Mouse (Mus musculus) bone marrow macrophage, adult 2 months (primary cell): ENCODE measurements around the gene Lbhd1. TPM values are rescaled to one million over a fixed set of nuclear protein-coding genes. Genes with fewer than 3 reads are reported as not detected.
"Not testable (repeated sequence)": the region's sequence is repeated elsewhere in the genome, so short reads cannot be mapped to it uniquely, and the experiment has no call there.

Experiments used
- H3K27ac ChIP-seq: 2 replicates; pipeline ENCODE4 v1.5.1; 2012; ENCODE audit warnings: low read depth, low read length; ENCODE audit not compliant: insufficient read depth
- H3K4me1 ChIP-seq: 2 replicates; pipeline ENCODE4 v1.6.1; 2012; ENCODE audit warnings: low read length; ENCODE audit not compliant: control insufficient read depth, insufficient read depth
- H3K4me3 ChIP-seq: 2 replicates; pipeline ENCODE4 v1.5.1; 2012; ENCODE audit warnings: mild to moderate bottlenecking, low read length, moderate library complexity; ENCODE audit not compliant: insufficient read depth
- CTCF ChIP-seq: IDR thresholded peaks from 2 replicates; pipeline ENCODE4 v1.5.1; 2012; ENCODE audit warnings: low read depth, mild to moderate bottlenecking, low read length, moderate library complexity
- POLR2A ChIP-seq: IDR thresholded peaks from 2 replicates; pipeline ENCODE4 v1.6.1; 2012; ENCODE audit warnings: mild to moderate bottlenecking, low read depth, low read length, borderline replicate concordance
- polyA plus RNA-seq: library from polyadenylated mRNA; stranded (reverse); fragments of >200 nt; gene quantifications from 2 replicates; pipeline ENCODE4 v1.2.4, GENCODE M21; 2012; ENCODE audit not compliant: missing spikeins, insufficient read depth, insufficient read length

Lbhd1 gene
- polyA plus RNA-seq, 1 experiment = 13.7 TPM

GRCm38 (mm10) chr19:8892829-8893766, 9.6 kb downstream of the Lbhd1 start, which contains the start of gene Ints5:
Ints5 (plus strand) TSS chr19:8893005.
- H3K4me1 ChIP-seq = peaks cover 6% of the 10 kb centered on the region; the same call in 1 of the 2 replicates
- peak within 1 kb of the TSS; percentile 98 for H3K4me3 ChIP-seq
- H3K27ac ChIP-seq = peak within 1 kb of the TSS; percentile 64
- TF ChIP-seq POLR2A (no peak; the same call in 1 of the 2 replicates), CTCF (no peak)

GRCm38 (mm10) chr19:8895397-8895960, 11.9 kb downstream of the Lbhd1 start:
- Histone ChIP-seq H3K27ac (no peak overlapping the region), H3K4me1 (peaks cover 8% of the 10 kb centered on the region), H3K4me3 (no peak overlapping the region)
- TF ChIP-seq POLR2A = no peak

- not testable (repeated sequence) for H3K4me1 ChIP-seq, H3K4me3 ChIP-seq, H3K27ac ChIP-seq
These were observed 12.7 kb downstream of the Lbhd1 start for GRCm38 (mm10) chr19:8896231-8896630.

GRCm38 (mm10) chr19:8897211-8897864, 13.8 kb downstream of the Lbhd1 start:
- Histone ChIP-seq H3K27ac (0 out of 2 replicates have a peak overlapping the region, but pooled peaks have one; percentile 17), H3K4me3 (peak overlapping the region; percentile 37)
- H3K4me1 ChIP-seq = not testable (repeated sequence)

GRCm38 (mm10) chr19:8897865-8898495, 14.4 kb downstream of the Lbhd1 start, which contains the start of gene Ganab:
Ganab (plus strand) TSS chr19:8898071.
- Histone ChIP-seq H3K4me1 (peaks cover 8% of the 10 kb centered on the region), H3K27ac (peak within 1 kb of the TSS; percentile 60), H3K4me3 (peak within 1 kb of the TSS; percentile 74)
- TF ChIP-seq POLR2A (no peak), CTCF (no peak)

GRCm38 (mm10) chr19:8898576-8898975, 15.0 kb downstream of the Lbhd1 start:
- Histone ChIP-seq H3K4me1 (peaks cover 8% of the 10 kb centered on the region), H3K4me3 (peak overlapping the region; percentile 74), H3K27ac (peak overlapping the region; percentile 60)
- TF ChIP-seq CTCF = no peak
- no peak for TF ChIP-seq POLR2A

GRCm38 (mm10) chr19:8899079-8899478, 15.5 kb downstream of the Lbhd1 start:
- Histone ChIP-seq H3K4me3 (peak overlapping the region; percentile 74), H3K4me1 (peaks cover 5% of the 10 kb centered on the region), H3K27ac (no peak overlapping the region)
- TF ChIP-seq POLR2A (no peak), CTCF (no peak)

GRCm38 (mm10) chr19:8903412-8903811, 19.9 kb downstream of the Lbhd1 start:
- no peak overlapping the region for H3K27ac ChIP-seq
- TF ChIP-seq POLR2A (no peak), CTCF (no peak)
- H3K4me1 ChIP-seq = peaks cover 5% of the 10 kb centered on the region

GRCm38 (mm10) chr19:8908531-8908930, 25.0 kb downstream of the Lbhd1 start:
- H3K27ac ChIP-seq = no peak overlapping the region
- no peak overlapping the region for H3K4me3 ChIP-seq
- no peak for TF ChIP-seq CTCF
- no peaks in the 10 kb centered on the region for H3K4me1 ChIP-seq

More at GRCm38 (mm10) chr19:8903412-8903811, 19.9 kb downstream of the Lbhd1 start:
- no peak overlapping the region for H3K4me3 ChIP-seq
